7 mouse cellular contexts compared by ENCODE assay signal in genomic region chr8:70447639-70448420, GRCm38 (mm10). TPM values are rescaled to one million over a fixed set of nuclear protein-coding genes. Genes with fewer than 3 reads are reported as not detected.
A peak's percentile ranks its signal among the peaks of the same experiment; 100 is the strongest.
DNase-seq lines count a peak whose midpoint lies in the region; ATAC-seq lines count a peak whose summit lies in the region.

No protein-coding gene starts in this region.

- peaks cover 19% of the 10 kb centered on the region for H3K36me3 ChIP-seq in stomach, embryonic 15.5 days

- intact Hi-C loops in heart, postnatal 14 days (cut with DNase I), result no loop called here

- no peak overlapping the region for H3K9ac ChIP-seq in stomach, embryonic 15.5 days

- 59% methylated on average over 19 of the region's 19 CpGs for WGBS in stomach, embryonic 15.5 days

- H3K9me3 ChIP-seq in stomach, embryonic 15.5 days, result no peaks in the 10 kb centered on the region

- DNase-seq in kidney, postnatal 14 days, result peak; percentile 30
- DNase-seq in kidney, adult 18-20 months, result no peak
- DNase-seq in NIH3T3 (ENCODE audit: low read depth), result peak; percentile 75
- DNase-seq in brain, embryonic 18.5 days (ENCODE audit: low read depth, low spot score), result peak; percentile 37
- peak; percentile 19 to 38 for DNase-seq in heart, postnatal 14 days
- no peak for DNase-seq in c-Kit-positive CD71-positive TER-119-positive erythroid progenitor cells, embryonic 14.5 days (ENCODE audit: low spot score)

- 0 out of 2 replicates have a peak, but pooled peaks have one; percentile 21 for ATAC-seq in stomach, embryonic 15.5 days (ENCODE audit: insufficient read depth, low FRiP score, low read depth)

- H3K27me3 ChIP-seq in stomach, embryonic 15.5 days (replicated peaks), result no peaks in the 10 kb centered on the region

- no peak overlapping the region for H3K4me2 ChIP-seq in stomach, embryonic 15.5 days

- H3K27ac ChIP-seq in stomach, embryonic 15.5 days, result peak overlapping the region; percentile 54; the same call in 1 of the 2 replicates

- 0 out of 2 replicates have a peak, but pooled peaks cover 4% of the 10 kb centered on the region for H3K4me1 ChIP-seq in stomach, embryonic 15.5 days

- H3K4me3 ChIP-seq in stomach, embryonic 15.5 days (replicated peaks), result no peak overlapping the region

RNA-seq across cellular contexts. Expression of gene Crtc1, which starts 8.5 kb away (rescaled TPM):
- total RNA-seq in heart, postnatal 14 days (2021), result 1 to 10 TPM; 7.7 to 9.5 TPM
- 15.4 and 18.8 TPM in 2 replicates for polyA plus RNA-seq in stomach, embryonic 15.5 days (2015; fragmentation: Nextera tagmentation; extraction: Ambion mirVana)

RNA-seq across cellular contexts. Expression of gene Klhl26, which starts 28.9 kb away (rescaled TPM):
- total RNA-seq in heart, postnatal 14 days (2021), result 1 to 10 TPM; 5.5 to 6.9 TPM
- 20.5 and 20.7 TPM in 2 replicates for polyA plus RNA-seq in stomach, embryonic 15.5 days (2015; fragmentation: Nextera tagmentation; extraction: Ambion mirVana)

RNA-seq across cellular contexts. Expression of gene Tmem59l, which starts 39.3 kb away (rescaled TPM):
- total RNA-seq in heart, postnatal 14 days (2021), result not detected
- polyA plus RNA-seq in stomach, embryonic 15.5 days (2015; fragmentation: Nextera tagmentation; extraction: Ambion mirVana), result 3.0 and 3.5 TPM in 2 replicates

RNA-seq across cellular contexts. Expression of gene Crlf1, which starts 45.1 kb away (rescaled TPM):
- under 1 TPM; 0.22 to 0.29 TPM for total RNA-seq in heart, postnatal 14 days (2021)
- 2.9 and 4.1 TPM in 2 replicates for polyA plus RNA-seq in stomach, embryonic 15.5 days (2015; fragmentation: Nextera tagmentation; extraction: Ambion mirVana)

RNA-seq across cellular contexts. Expression of gene Rex1bd, which starts 58.7 kb away (rescaled TPM):
- 100 to 1,000 TPM; 105 TPM for total RNA-seq in heart, postnatal 14 days (2021)
- polyA plus RNA-seq in stomach, embryonic 15.5 days (2015; fragmentation: Nextera tagmentation; extraction: Ambion mirVana), result 125 and 130 TPM in 2 replicates

Comparison
In these comparisons a context has a peak if more than half of its experiments do, and no peak if none do; other contexts are left out.
1. DNase-seq: peak in kidney, postnatal 14 days (single experiment), NIH3T3 (single experiment), brain, embryonic 18.5 days (single experiment) and heart, postnatal 14 days (2 of 2); none in kidney, adult 18-20 months (single experiment) and c-Kit-positive CD71-positive TER-119-positive erythroid progenitor cells, embryonic 14.5 days (single experiment).